Mouse (Mus musculus) forebrain, embryonic 16.5 days (tissue): ENCODE data around the gene A530064D06Rik. TPM values are rescaled to one million over a fixed set of nuclear protein-coding genes. Genes with fewer than 3 reads are reported as not detected.

Source experiments
- ATAC-seq: fragments of 200-750 bp; cut with Nextera tagmentation; 2 replicates; pipeline ENCODE4 v1.8.0; 2017; ENCODE audit warnings: mild to moderate bottlenecking, moderate library complexity
- H3K27ac ChIP-seq: fragments of 300-500 bp; sonication (generic); 2 replicates; pipeline ENCODE4 v1.5.1; 2014; ENCODE audit warnings: low read length, control low read depth
- H3K27me3 ChIP-seq: fragments of 300-500 bp; sonication (generic); replicated peaks from 2 replicates; pipeline ENCODE4 v1.6.1; 2014; ENCODE audit warnings: low read length; ENCODE audit not compliant: control insufficient read depth, insufficient read depth
- H3K36me3 ChIP-seq: fragments of 300-500 bp; sonication (generic); 2 replicates; pipeline ENCODE4 v1.6.1; 2014; ENCODE audit not compliant: control insufficient read depth, insufficient read depth
- H3K4me1 ChIP-seq: fragments of 300-500 bp; sonication (generic); replicated peaks from 2 replicates; pipeline ENCODE4 v1.6.1; 2014; ENCODE audit warnings: low read length; ENCODE audit not compliant: control insufficient read depth, insufficient read depth
- H3K4me2 ChIP-seq: fragments of 300-500 bp; sonication (generic); 2 replicates; pipeline ENCODE4 v1.6.1; 2014; ENCODE audit warnings: mild to moderate bottlenecking, low read length, control low read depth
- H3K4me3 ChIP-seq: fragments of 300-500 bp; sonication (generic); replicated peaks from 2 replicates; pipeline ENCODE4 v1.5.1; 2014; ENCODE audit warnings: mild to moderate bottlenecking, low read length, control low read depth
- H3K9ac ChIP-seq: fragments of 300-500 bp; sonication (generic); replicated peaks from 2 replicates; pipeline ENCODE4 v1.6.1; 2014; ENCODE audit warnings: low read depth, low read length, control low read depth
- H3K9me3 ChIP-seq: fragments of 300-500 bp; sonication (generic); 2 replicates; pipeline ENCODE4 v1.6.1; 2016; ENCODE audit warnings: low read length; ENCODE audit not compliant: control insufficient read depth
- WGBS: fragments of 180-500 bp; shearing (Covaris S2); extraction: QIAGEN DNeasy Blood & Tissue Kit; methylation state at CpG from one replicate; pipeline ENCODE4 v1.1.7; 2014; 5-methylcytosine and 5-hydroxymethylcytosine counted together
- polyA plus RNA-seq: library from polyadenylated mRNA; unstranded; fragments of >200 nt; fragmentation: Nextera tagmentation; extraction: Ambion mirVana; gene quantifications from 2 replicates; pipeline ENCODE4 v1.2.1, GENCODE M21; 2015

Gene A530064D06Rik
- polyA plus RNA-seq, 1 experiment from 2014 or later = not detected

DNA sequence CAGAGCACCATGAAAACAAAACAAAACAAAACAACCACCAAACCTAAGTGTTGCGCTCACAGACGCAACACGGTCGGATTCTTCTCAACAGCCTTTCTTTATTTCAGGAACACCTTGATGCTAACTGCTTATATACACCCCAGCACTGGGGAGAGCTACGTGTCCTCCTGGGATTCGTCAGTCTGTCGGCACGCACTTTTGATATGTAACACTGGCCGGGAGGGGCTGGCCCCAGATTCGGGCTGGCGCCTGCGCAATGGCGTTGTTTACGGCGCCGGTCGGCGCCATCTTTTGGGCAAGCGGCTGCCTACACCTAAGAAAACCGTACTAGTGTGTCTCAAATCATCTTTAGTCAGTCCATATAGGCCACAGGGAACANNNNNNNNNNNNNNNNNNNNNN lies 46.6 kb downstream of the A530064D06Rik start:
- no peak overlapping the region for H3K4me3 ChIP-seq
- no peaks in the 10 kb centered on the region for H3K27me3 ChIP-seq
- ATAC-seq = no peak
- H3K27ac ChIP-seq = no peak overlapping the region
- H3K4me2 ChIP-seq = no peak overlapping the region
- WGBS = 92% methylated on average over 20 of the region's 20 CpGs
- no peak overlapping the region for H3K9ac ChIP-seq
- no peaks in the 10 kb centered on the region for H3K36me3 ChIP-seq
- no peaks in the 10 kb centered on the region for H3K4me1 ChIP-seq
- no peaks in the 10 kb centered on the region for H3K9me3 ChIP-seq

GRCm38 (mm10) chr17:48119656-48120055 lies 47.4 kb downstream of the A530064D06Rik start:
- no peaks in the 10 kb centered on the region for H3K9me3 ChIP-seq
- H3K4me2 ChIP-seq = no peak overlapping the region
- no peaks in the 10 kb centered on the region for H3K4me1 ChIP-seq
- no peak overlapping the region for H3K4me3 ChIP-seq
- H3K27ac ChIP-seq = no peak overlapping the region
- ATAC-seq = peak; percentile 45; the same call in 1 of the 2 replicates
- WGBS = 17% methylated on average over 3 of the region's 3 CpGs
- H3K27me3 ChIP-seq = no peaks in the 10 kb centered on the region
- H3K36me3 ChIP-seq = no peaks in the 10 kb centered on the region
- H3K9ac ChIP-seq = no peak overlapping the region

GRCm38 (mm10) chr17:48118570-48118969 lies 48.5 kb downstream of the A530064D06Rik start:
- ATAC-seq = no peak
- H3K27me3 ChIP-seq = no peaks in the 10 kb centered on the region
- H3K4me1 ChIP-seq = no peaks in the 10 kb centered on the region
- H3K4me2 ChIP-seq = no peak overlapping the region
- H3K4me3 ChIP-seq = no peak overlapping the region
- WGBS = 94% methylated on average over 1 of the region's 1 CpGs
- no peak overlapping the region for H3K9ac ChIP-seq
- H3K36me3 ChIP-seq = no peaks in the 10 kb centered on the region
- H3K27ac ChIP-seq = no peak overlapping the region
- no peaks in the 10 kb centered on the region for H3K9me3 ChIP-seq

GRCm38 (mm10) chr17:48110547-48111287 lies 56.4 kb downstream of the A530064D06Rik start:
- Histone ChIP-seq H3K9me3 (no peaks in the 10 kb centered on the region), H3K27ac (no peak overlapping the region), H3K4me3 (no peak overlapping the region), H3K9ac (no peak overlapping the region), H3K4me1 (no peaks in the 10 kb centered on the region), H3K27me3 (no peaks in the 10 kb centered on the region), H3K4me2 (no peak overlapping the region), H3K36me3 (no peaks in the 10 kb centered on the region)
- ATAC-seq = no peak
- 46% methylated on average over 8 of the region's 8 CpGs for WGBS

GRCm38 (mm10) chr17:48108520-48108919 lies 58.6 kb downstream of the A530064D06Rik start:
- 73% methylated on average over 3 of the region's 3 CpGs for WGBS
- Histone ChIP-seq H3K36me3 (no peaks in the 10 kb centered on the region), H3K9me3 (no peaks in the 10 kb centered on the region), H3K4me1 (no peaks in the 10 kb centered on the region), H3K4me3 (no peak overlapping the region), H3K27ac (no peak overlapping the region), H3K9ac (no peak overlapping the region), H3K4me2 (no peak overlapping the region), H3K27me3 (0 out of 2 replicates have a peak, but pooled peaks cover 1% of the 10 kb centered on the region)
- no peak for ATAC-seq

DNA sequence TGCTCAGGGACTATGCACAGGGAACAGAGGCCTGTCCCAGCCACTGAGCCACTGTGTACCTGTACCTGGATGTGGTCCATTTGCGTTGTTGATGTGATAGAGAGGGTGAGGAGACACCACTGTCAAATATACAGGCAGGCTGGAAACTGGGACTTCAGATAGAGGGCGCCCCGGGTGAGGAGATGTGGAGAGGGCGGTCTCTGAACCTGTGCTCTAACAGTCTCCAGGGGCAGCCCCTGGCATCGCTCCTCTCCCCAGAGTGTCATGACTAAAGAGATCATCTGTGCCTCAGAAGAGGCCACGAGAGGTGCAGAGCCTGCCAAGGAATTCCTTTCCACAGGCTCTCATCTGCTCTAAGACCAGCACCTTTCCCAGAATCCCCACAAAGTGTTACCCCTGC lies 59.2 kb downstream of the A530064D06Rik start:
- Histone ChIP-seq H3K4me3 (no peak overlapping the region), H3K27me3 (0 out of 2 replicates have a peak, but pooled peaks cover 3% of the 10 kb centered on the region), H3K36me3 (no peaks in the 10 kb centered on the region), H3K4me2 (no peak overlapping the region), H3K4me1 (no peaks in the 10 kb centered on the region), H3K9me3 (no peaks in the 10 kb centered on the region), H3K27ac (no peak overlapping the region), H3K9ac (no peak overlapping the region)
- no peak for ATAC-seq
- 54% methylated on average over 6 of the region's 6 CpGs for WGBS

DNA sequence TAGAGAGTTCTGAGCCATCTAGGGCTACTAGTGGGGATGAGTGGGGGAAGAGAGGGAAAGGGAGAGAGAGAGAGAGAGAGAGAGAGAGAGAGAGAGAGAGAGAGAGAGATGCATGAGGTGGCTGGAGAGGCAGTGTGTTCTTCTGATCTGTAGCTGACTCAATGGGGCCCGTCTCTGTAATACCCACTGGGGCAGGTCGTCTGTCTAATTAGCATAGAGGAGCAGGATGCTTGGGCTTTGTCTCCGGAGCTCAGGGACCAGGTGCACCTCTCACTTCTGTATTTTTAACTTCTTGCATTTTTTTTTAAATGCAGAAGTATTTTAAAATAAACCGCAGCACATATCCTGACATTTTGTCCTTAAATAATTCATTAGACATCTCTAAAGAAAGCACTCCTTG lies 59.7 kb downstream of the A530064D06Rik start:
- H3K4me3 ChIP-seq = no peak overlapping the region
- 34% methylated on average over 4 of the region's 4 CpGs for WGBS
- H3K36me3 ChIP-seq = no peaks in the 10 kb centered on the region
- H3K27ac ChIP-seq = no peak overlapping the region
- no peak overlapping the region for H3K9ac ChIP-seq
- no peak overlapping the region for H3K4me2 ChIP-seq
- no peak for ATAC-seq
- H3K9me3 ChIP-seq = no peaks in the 10 kb centered on the region
- 0 out of 2 replicates have a peak, but pooled peaks cover 3% of the 10 kb centered on the region for H3K27me3 ChIP-seq
- H3K4me1 ChIP-seq = no peaks in the 10 kb centered on the region

DNA sequence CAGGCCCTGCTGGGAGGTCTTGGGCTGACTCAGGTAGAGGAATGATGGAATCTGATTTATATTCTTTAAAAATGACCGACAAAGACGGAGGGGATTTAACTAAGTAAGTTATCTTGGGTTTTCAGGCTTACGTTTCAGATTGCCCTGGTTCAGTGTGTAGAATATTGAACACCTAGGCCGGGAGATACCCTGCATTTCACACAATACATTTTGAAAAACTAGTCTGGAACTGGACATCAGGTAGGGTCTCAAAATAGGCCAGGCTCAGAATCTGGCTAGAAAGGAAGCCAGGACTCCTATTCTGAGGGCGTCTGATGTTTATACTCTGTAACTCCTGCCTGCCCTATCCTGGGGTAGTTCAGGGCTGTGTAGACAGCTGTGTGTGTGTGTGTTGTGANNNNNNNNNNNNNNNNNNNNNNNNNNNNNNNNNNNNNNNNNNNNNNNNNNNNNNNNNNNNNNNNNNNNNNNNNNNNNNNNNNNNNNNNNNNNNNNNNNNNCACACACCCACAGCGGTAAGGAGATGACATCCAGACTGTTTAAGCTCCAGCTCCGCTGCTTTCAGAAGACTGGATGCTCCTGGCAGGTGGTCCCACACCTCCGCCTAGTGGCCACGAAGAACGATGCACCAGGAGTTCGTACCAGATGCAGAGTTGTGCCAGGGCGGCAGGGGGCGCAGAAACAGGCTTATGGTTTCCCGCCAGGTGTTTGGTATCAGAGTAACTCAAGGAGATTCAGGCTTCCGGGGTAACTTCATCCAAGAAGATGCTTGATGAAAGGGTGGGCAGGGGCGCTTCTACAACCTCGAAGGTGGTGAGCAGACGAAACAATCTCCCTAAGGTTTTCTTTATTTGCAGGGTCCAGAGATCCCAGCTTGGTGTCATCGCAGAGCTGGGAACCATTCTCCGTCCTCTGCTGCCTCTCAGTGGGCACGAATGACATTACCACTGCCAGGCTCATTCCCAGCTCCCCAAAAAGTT lies 66.3 kb downstream of the A530064D06Rik start:
- peaks cover 27% of the 10 kb centered on the region for H3K4me1 ChIP-seq
- no peak overlapping the region for H3K9ac ChIP-seq
- H3K9me3 ChIP-seq = no peaks in the 10 kb centered on the region
- ATAC-seq = peak; percentile 77
- no peaks in the 10 kb centered on the region for H3K36me3 ChIP-seq
- 13% methylated on average over 20 of the region's 21 CpGs for WGBS
- peak overlapping the region; percentile 31 for H3K4me3 ChIP-seq
- no peak overlapping the region for H3K27ac ChIP-seq
- peaks cover 37% of the 10 kb centered on the region for H3K27me3 ChIP-seq
- H3K4me2 ChIP-seq = peak overlapping the region; percentile 44

GRCm38 (mm10) chr17:48099312-48099711 lies 67.8 kb downstream of the A530064D06Rik start:
- Histone ChIP-seq H3K4me1 (peaks cover 35% of the 10 kb centered on the region), H3K36me3 (no peaks in the 10 kb centered on the region), H3K4me2 (no peak overlapping the region), H3K9ac (no peak overlapping the region), H3K4me3 (no peak overlapping the region), H3K9me3 (no peaks in the 10 kb centered on the region), H3K27me3 (peaks cover 45% of the 10 kb centered on the region), H3K27ac (no peak overlapping the region)
- 12% methylated on average over 11 of the region's 11 CpGs for WGBS
- no peak for ATAC-seq
